10 mouse cellular contexts compared by ENCODE assay signal in the genomic region with DNA sequence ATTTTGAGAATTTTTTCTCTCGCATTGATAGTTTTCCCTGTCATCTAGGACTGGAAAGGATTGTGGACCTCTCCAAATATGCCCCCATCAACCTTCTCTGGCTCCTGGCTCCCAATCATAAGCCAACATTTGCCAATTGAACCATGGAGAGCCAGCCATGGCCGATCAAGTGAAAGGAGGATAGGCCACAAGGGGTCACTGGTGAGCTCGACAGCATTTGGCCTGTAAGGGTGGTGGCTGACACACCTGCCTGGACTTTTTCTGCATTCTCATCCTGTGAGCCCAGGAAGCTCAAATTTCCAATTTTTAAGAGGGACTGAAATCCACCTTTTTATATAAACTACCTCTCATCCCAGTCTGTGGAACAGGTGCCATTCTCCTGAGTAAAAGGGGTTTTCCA. TPM values are rescaled to one million over a fixed set of nuclear protein-coding genes. Genes with fewer than 3 reads are reported as not detected.
A peak's percentile ranks its signal among the peaks of the same experiment; 100 is the strongest.
DNase-seq lines count a peak whose midpoint lies in the region; ATAC-seq and TF ChIP-seq lines count a peak whose summit lies in the region.
"Had no signal": no experiment of that assay in that cellular context is flagged by ENCODE, and none has a peak within 500 bp of the region (broad histone marks: within the 10 kb centered on the region; RNA-seq: fewer than 3 reads in every experiment).

No protein-coding gene starts in this region.

- H3K4me3 ChIP-seq in heart, adult 2 months, result no peak overlapping the region
- no peak overlapping the region for H3K4me3 ChIP-seq in heart, embryonic 12.5 days
- H3K4me3 ChIP-seq in embryonic facial prominence, embryonic 11.5 days (ENCODE audit: low read depth, low read length), result no peak overlapping the region
- H3K4me3 ChIP-seq: stomach, embryonic 15.5 days had no signal

- DNase-seq in heart, adult 2 months, result no peak
- DNase-seq in ovary, postnatal 36 days (ENCODE audit: low spot score), result peak; percentile 8
- no peak for DNase-seq in ovary, postnatal 10 days (ENCODE audit: low spot score)
- DNase-seq in embryonic facial prominence, embryonic 11.5 days (ENCODE audit: low spot score), result peak; percentile 62
- peak; percentile 55 for DNase-seq in testis, postnatal 10 days (ENCODE audit: low spot score)
- no peak for DNase-seq in yolk sac, embryonic 10.5 days (ENCODE audit: low spot score)
- no peak for DNase-seq in heart, adult 18-20 months

- H3K4me2 ChIP-seq in heart, embryonic 12.5 days, result no peak overlapping the region
- H3K4me2 ChIP-seq in embryonic facial prominence, embryonic 11.5 days (ENCODE audit: low read depth, low read length), result no peak overlapping the region
- H3K4me2 ChIP-seq: stomach, embryonic 15.5 days had no signal

- WGBS in heart, adult 2 months, result 39% methylated on average over 3 of the region's 3 CpGs
- WGBS in heart, embryonic 12.5 days, result 49% methylated on average over 3 of the region's 3 CpGs
- 38% methylated on average over 3 of the region's 3 CpGs for WGBS in embryonic facial prominence, embryonic 11.5 days

- H3K36me3 ChIP-seq in heart, adult 2 months (ENCODE audit: control insufficient read depth, insufficient read depth, low read length), result no peaks in the 10 kb centered on the region
- H3K36me3 ChIP-seq in heart, embryonic 12.5 days, result no peaks in the 10 kb centered on the region
- H3K36me3 ChIP-seq in embryonic facial prominence, embryonic 11.5 days (replicated peaks; ENCODE audit: control insufficient read depth, insufficient read depth, low read depth, low read length), result no peaks in the 10 kb centered on the region
- H3K36me3 ChIP-seq: stomach, embryonic 15.5 days had no signal

- no peak for TF ChIP-seq POLR2A in heart, adult 2 months (IDR thresholded peaks at IDR 0.05; ENCODE audit: insufficient read depth, low read depth, low read length)

- no peak for ATAC-seq in heart, embryonic 12.5 days (ENCODE audit: insufficient number of reproducible peaks, low FRiP score)
- ATAC-seq in embryonic facial prominence, embryonic 11.5 days (replicated peaks; ENCODE audit: insufficient number of reproducible peaks, low FRiP score, low TSS enrichment, low read depth), result no peak

- no peaks in the 10 kb centered on the region for H3K27me3 ChIP-seq in heart, adult 2 months (ENCODE audit: control insufficient read depth, insufficient read depth, low read length)
- no peaks in the 10 kb centered on the region; the same call in none of the 2 replicates for H3K27me3 ChIP-seq in heart, embryonic 12.5 days (replicated peaks)
- H3K27me3 ChIP-seq in embryonic facial prominence, embryonic 11.5 days (ENCODE audit: control insufficient read depth, insufficient read depth, low read length), result no peaks in the 10 kb centered on the region
- H3K27me3 ChIP-seq: stomach, embryonic 15.5 days had no signal

- no peak for TF ChIP-seq EP300 in heart, adult 2 months (IDR thresholded peaks at IDR 0.05; ENCODE audit: insufficient read depth, low read depth, low read length)

- no peak overlapping the region for H3K9ac ChIP-seq in heart, adult 2 months (ENCODE audit: low read depth, low read length)
- no peak overlapping the region for H3K9ac ChIP-seq in heart, embryonic 12.5 days
- no peak overlapping the region for H3K9ac ChIP-seq in embryonic facial prominence, embryonic 11.5 days (replicated peaks; ENCODE audit: low read length)
- H3K9ac ChIP-seq: stomach, embryonic 15.5 days had no signal

- TF ChIP-seq CTCF in heart, adult 2 months (IDR thresholded peaks at IDR 0.05), result peak; percentile 46

- intact Hi-C loops in heart, adult 2 months (cut with DNase I), result no loop called here

- no peaks in the 10 kb centered on the region for H3K4me1 ChIP-seq in heart, adult 2 months (ENCODE audit: control insufficient read depth, insufficient read depth, low read length)
- no peaks in the 10 kb centered on the region for H3K4me1 ChIP-seq in heart, embryonic 12.5 days (replicated peaks)
- no peaks in the 10 kb centered on the region for H3K4me1 ChIP-seq in embryonic facial prominence, embryonic 11.5 days (ENCODE audit: control insufficient read depth, insufficient read depth, low read length)
- H3K4me1 ChIP-seq: stomach, embryonic 15.5 days had no signal

- no peak overlapping the region for H3K27ac ChIP-seq in heart, adult 2 months
- no peak overlapping the region for H3K27ac ChIP-seq in heart, embryonic 12.5 days (ENCODE audit: poor library complexity, severe bottlenecking)
- no peak overlapping the region for H3K27ac ChIP-seq in embryonic facial prominence, embryonic 11.5 days (replicated peaks; ENCODE audit: low read depth, low read length)
- H3K27ac ChIP-seq: macrophage; stomach, embryonic 15.5 days had no signal

- H3K9me3 ChIP-seq in heart, embryonic 12.5 days (replicated peaks), result no peaks in the 10 kb centered on the region
- H3K9me3 ChIP-seq in embryonic facial prominence, embryonic 11.5 days (replicated peaks; ENCODE audit: control insufficient read depth, low read length), result no peaks in the 10 kb centered on the region
- H3K9me3 ChIP-seq: stomach, embryonic 15.5 days had no signal

- H3K79me2 ChIP-seq in heart, adult 2 months (replicated peaks; ENCODE audit: control insufficient read depth, insufficient read depth, low read length), result no peaks in the 10 kb centered on the region

RNA-seq across cellular contexts. Expression of a gene that starts 50.0 kb away (rescaled TPM):
- total RNA-seq in heart, adult 2 months (2021), result not detected
- polyA plus RNA-seq in heart, adult 2 months (2012; rRNA removed), result 0.04 TPM in 1 of 2 replicates, not detected in the other
- 0.08 and 0.42 TPM in 2 replicates for polyA plus RNA-seq in heart, embryonic 12.5 days (2016; fragmentation: Nextera tagmentation; extraction: Ambion mirVana)
- 5.0 and 6.1 TPM in 2 replicates for polyA plus RNA-seq in embryonic facial prominence, embryonic 11.5 days (2014; fragmentation: Nextera tagmentation; extraction: Ambion mirVana)
- not detected for total RNA-seq in heart, adult 18-20 months (2021)
- polyA plus RNA-seq: macrophage had no signal

Comparison
In these comparisons a context has a peak if more than half of its experiments do, and no peak if none do; other contexts are left out.
1. DNase-seq: peak in ovary, postnatal 36 days (single experiment), embryonic facial prominence, embryonic 11.5 days (single experiment) and testis, postnatal 10 days (single experiment); none in heart, adult 2 months (0 of 2), ovary, postnatal 10 days (single experiment), yolk sac, embryonic 10.5 days (single experiment) and heart, adult 18-20 months (0 of 2).